Mouse (Mus musculus) kidney, adult 2 months (tissue): ENCODE data around the gene Ltbp1.

ENCODE experiments used
- CTCF ChIP-seq: fragments of 200-500 bp; conservative IDR thresholded peaks from 2 replicates; pipeline ENCODE4 v1.5.1; 2011; ENCODE audit warnings: low read depth, mild to moderate bottlenecking, control low read depth, low read length, moderate library complexity, mixed read lengths; ENCODE audit not compliant: insufficient read depth, insufficient read length
- POLR2A ChIP-seq: fragments of 200-500 bp; IDR thresholded peaks from one replicate; pipeline ENCODE4 v1.6.1; 2011; ENCODE audit warnings: low read depth, low read length, control low read depth

GRCm38 (mm10) chr17:75115594-75115993 lies 110.2 kb downstream of the Ltbp1 start:
- TF ChIP-seq POLR2A (no peak), CTCF (no peak)
